Comparison of ENCODE assay signal across 8 mouse cellular contexts in the genomic region with DNA sequence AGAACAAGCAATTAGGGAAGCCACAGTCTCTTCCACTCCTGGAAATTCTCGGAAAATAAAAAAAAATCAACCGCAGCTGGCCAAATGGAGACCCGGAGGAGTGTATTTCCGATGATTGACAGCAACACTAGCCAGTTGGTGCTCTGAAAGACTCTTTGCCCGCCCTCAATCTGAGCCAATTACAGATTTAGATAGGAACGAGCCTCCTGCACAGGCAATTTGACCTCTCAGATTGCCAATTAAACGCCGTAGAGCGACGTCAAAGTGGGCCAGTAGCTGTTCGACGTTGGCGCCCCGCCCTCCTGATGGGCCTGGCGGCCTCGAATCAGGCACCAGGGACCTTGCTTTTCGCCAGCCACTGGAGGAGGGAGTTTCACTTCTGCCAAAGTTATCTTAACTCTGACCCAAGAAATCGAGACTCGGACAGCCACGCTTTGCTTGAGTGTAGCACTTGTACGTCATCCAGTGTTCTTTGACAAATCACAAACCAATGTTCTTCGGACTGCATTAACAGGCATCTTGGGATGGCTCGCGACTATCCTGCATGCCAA. TPM values are rescaled to one million over a fixed set of nuclear protein-coding genes. Genes with fewer than 3 reads are reported as not detected.
DNase-seq lines count a peak whose midpoint lies in the region; ATAC-seq and TF ChIP-seq lines count a peak whose summit lies in the region.

A gene (minus strand): TSS at position 83 of the 551 bp plus-strand sequence.

- H3K27me3 ChIP-seq in megakaryocyte, embryonic 14.5 days (replicated peaks): no peaks in the 10 kb centered on the region

- DNase-seq in gastrocnemius, adult 8-10 months (ENCODE audit: low spot score in 2 of 2): peak; percentile 98 to 99
- peak; percentile 99 for DNase-seq in hindlimb bud, embryonic 11.5 days (ENCODE audit: extremely low spot score, low read depth, low spot score)
- peak; percentile 95 to 99 for DNase-seq in left cerebral cortex, adult 8-10 months (ENCODE audit: low spot score in 2 of 2)
- DNase-seq in right cerebral cortex, postnatal 10 days (ENCODE audit: low spot score in 2 of 2): peak; percentile 98 to 99
- DNase-seq in urinary bladder, postnatal 25 days (ENCODE audit: low spot score): peak; percentile 94

- H3K36me3 ChIP-seq in megakaryocyte, embryonic 14.5 days (replicated peaks; ENCODE audit: low read length): no peaks in the 10 kb centered on the region

- ATAC-seq in activated CD4-positive, CD25-positive, alpha-beta regulatory T cell, adult 4 months: peak; percentile 93

- no peak for TF ChIP-seq CTCF in cortical plate, adult 2 months (IDR thresholded peaks at IDR 0.05; ENCODE audit: extremely low read depth, insufficient read depth, low read length)

- H3K4me1 ChIP-seq in cortical plate, adult 2 months (ENCODE audit: control insufficient read depth, insufficient read depth, low read length): peaks cover 4% of the 10 kb centered on the region
- H3K4me1 ChIP-seq in megakaryocyte, embryonic 14.5 days: peaks cover 37% of the 10 kb centered on the region

- TF ChIP-seq POLR2A in cortical plate, adult 2 months (IDR thresholded peaks at IDR 0.05; ENCODE audit: extremely low read depth, insufficient read depth, low read length): peak; percentile 33; the same call in 1 of the 2 replicates

- H3K9me3 ChIP-seq in megakaryocyte, embryonic 14.5 days: no peaks in the 10 kb centered on the region

- H3K27ac ChIP-seq in cortical plate, adult 2 months (ENCODE audit: insufficient read depth, low read length): peak within 1 kb of the TSS; percentile 70

- H3K4me3 ChIP-seq in cortical plate, adult 2 months (ENCODE audit: insufficient read depth, low read length): peak within 1 kb of the TSS; percentile 82
- H3K4me3 ChIP-seq in megakaryocyte, embryonic 14.5 days (replicated peaks): peak within 1 kb of the TSS; percentile 93

RNA-seq across cellular contexts. Expression of the gene that starts here (rescaled TPM):
- 10 to 100 TPM; 12.9 to 16.2 TPM for polyA plus RNA-seq in activated CD4-positive, CD25-positive, alpha-beta regulatory T cell, adult 4 months (2017; shearing (Covaris generic))
- 39.6 and 40.7 TPM in 2 replicates for polyA plus RNA-seq in cortical plate, adult 2 months (2012; rRNA removed)
- 10 to 100 TPM; 11.5 to 21.2 (median 15.5) TPM for total RNA-seq in gastrocnemius, adult 8-10 months (2022)
- total RNA-seq in left cerebral cortex, adult 8-10 months (2022): 100 to 1,000 TPM in 1 of 4 experiments, 10 to 100 TPM in 3; 84.3 to 108 (median 91.8) TPM
- polyA plus RNA-seq in megakaryocyte, embryonic 14.5 days (2012; ENCODE audit: insufficient read depth, low replicate concordance): 0.08 TPM in 1 of 2 replicates, not detected in the other

Comparison
In these comparisons a context has a peak if more than half of its experiments do, and no peak if none do; other contexts are left out.
1. Peak in every context shown above with its lines: DNase-seq, ATAC-seq, H3K4me3 ChIP-seq and H3K27ac ChIP-seq.
2. RNA of the gene that starts here (polyA plus RNA-seq): 39.6 to 40.7 TPM in cortical plate, adult 2 months and 12.9 to 16.2 TPM in activated CD4-positive, CD25-positive, alpha-beta regulatory T cell, adult 4 months; 0.08 TPM in megakaryocyte, embryonic 14.5 days; every median in the first group is over 10 times any median in the second.